Comparison of ENCODE assay signal across 40 mouse cellular contexts in the genomic region with DNA sequence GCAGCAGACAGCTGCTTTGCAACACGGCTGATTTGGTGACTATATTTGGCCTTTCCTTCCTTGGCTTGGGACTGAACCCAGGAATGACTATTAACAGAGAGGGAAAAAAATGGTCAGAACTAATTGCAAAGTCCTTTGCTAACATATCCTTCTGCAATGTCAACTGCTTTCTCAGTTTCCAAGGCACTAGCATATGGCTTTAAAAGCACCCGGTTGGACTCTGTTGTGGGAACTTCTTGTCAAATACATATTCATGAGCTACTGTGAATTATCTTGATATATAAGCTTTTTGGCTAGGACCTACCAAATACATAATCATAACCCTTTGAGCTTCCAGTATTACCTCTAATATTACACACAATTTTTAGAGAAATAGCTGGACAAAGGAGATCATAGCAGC. TPM values are rescaled to one million over a fixed set of nuclear protein-coding genes. Genes with fewer than 3 reads are reported as not detected.
"Had no signal": no experiment of that assay in that cellular context is flagged by ENCODE, and none has a peak within 500 bp of the region (broad histone marks: within the 10 kb centered on the region; RNA-seq: fewer than 3 reads in every experiment).

No protein-coding gene starts in this region.

- H3K9me3 ChIP-seq: limb, embryonic 10.5 days; limb, embryonic 12.5 days; limb, embryonic 13.5 days; limb, embryonic 15.5 days; liver, embryonic 12.5 days; liver, embryonic 13.5 days; liver, embryonic 15.5 days; lung, embryonic 15.5 days; megakaryocyte, embryonic 14.5 days; midbrain, embryonic 10.5 days; midbrain, embryonic 12.5 days; midbrain, embryonic 13.5 days; midbrain, embryonic 15.5 days; neural tube, embryonic 12.5 days; neural tube, embryonic 13.5 days had no signal

- DNase-seq: left cerebral cortex, postnatal 4 days; liver; liver, embryonic 13.5 days; liver, postnatal 0 days; lung, adult 18-20 months; lung, adult 2 months; lung, embryonic 14.5 days; lung, postnatal 10 days; lung, postnatal 14 days; lung, postnatal 36 days; lung, postnatal 4 days; midbrain, embryonic 14.5 days had no signal

- H3K4me3 ChIP-seq: limb, embryonic 10.5 days; limb, embryonic 12.5 days; limb, embryonic 13.5 days; limb, embryonic 15.5 days; liver, embryonic 12.5 days; liver, embryonic 13.5 days; liver, embryonic 15.5 days; lung, embryonic 15.5 days; megakaryocyte, embryonic 14.5 days; midbrain, embryonic 10.5 days; midbrain, embryonic 12.5 days; midbrain, embryonic 13.5 days; midbrain, embryonic 15.5 days; myocyte; neural tube, embryonic 12.5 days; neural tube, embryonic 13.5 days had no signal

- H3K4me2 ChIP-seq: limb, embryonic 12.5 days; limb, embryonic 13.5 days; limb, embryonic 15.5 days; liver, embryonic 11.5 days; liver, embryonic 12.5 days; liver, embryonic 13.5 days; liver, embryonic 15.5 days; lung, embryonic 14.5 days; lung, embryonic 15.5 days; midbrain, embryonic 11.5 days; midbrain, embryonic 12.5 days; midbrain, embryonic 13.5 days; midbrain, embryonic 15.5 days; neural tube, embryonic 12.5 days; neural tube, embryonic 13.5 days had no signal

- H3K27me3 ChIP-seq: limb, embryonic 12.5 days; limb, embryonic 13.5 days; limb, embryonic 15.5 days; liver, embryonic 12.5 days; liver, embryonic 13.5 days; liver, embryonic 15.5 days; lung, embryonic 15.5 days; midbrain, embryonic 12.5 days; midbrain, embryonic 13.5 days; midbrain, embryonic 15.5 days; neural tube, embryonic 12.5 days; neural tube, embryonic 13.5 days had no signal

- ATAC-seq: liver, embryonic 12.5 days; liver, postnatal 0 days; lung, postnatal 0 days; midbrain, embryonic 13.5 days; midbrain, embryonic 15.5 days; midbrain, embryonic 16.5 days had no signal

- H3K4me1 ChIP-seq: limb, embryonic 10.5 days; limb, embryonic 12.5 days; limb, embryonic 13.5 days; limb, embryonic 15.5 days; liver, embryonic 12.5 days; liver, embryonic 13.5 days; liver, embryonic 15.5 days; lung, embryonic 15.5 days; midbrain, embryonic 10.5 days; midbrain, embryonic 12.5 days; midbrain, embryonic 13.5 days; midbrain, embryonic 15.5 days; neural tube, embryonic 12.5 days; neural tube, embryonic 13.5 days had no signal

- H3K36me3 ChIP-seq: limb, embryonic 10.5 days; limb, embryonic 12.5 days; limb, embryonic 13.5 days; limb, embryonic 15.5 days; liver, embryonic 12.5 days; liver, embryonic 13.5 days; liver, embryonic 15.5 days; lung, embryonic 15.5 days; midbrain, embryonic 10.5 days; midbrain, embryonic 12.5 days; midbrain, embryonic 13.5 days; midbrain, embryonic 15.5 days; neural tube, embryonic 12.5 days; neural tube, embryonic 13.5 days had no signal

- H3K27ac ChIP-seq: limb, embryonic 10.5 days; limb, embryonic 12.5 days; limb, embryonic 13.5 days; limb, embryonic 15.5 days; liver, embryonic 12.5 days; liver, embryonic 13.5 days; liver, embryonic 14.5 days; liver, embryonic 15.5 days; lung, embryonic 15.5 days; macrophage; midbrain, embryonic 10.5 days; midbrain, embryonic 12.5 days; midbrain, embryonic 13.5 days; midbrain, embryonic 15.5 days; neural tube, embryonic 12.5 days; neural tube, embryonic 13.5 days had no signal

- H3K9ac ChIP-seq: limb, embryonic 12.5 days; limb, embryonic 13.5 days; limb, embryonic 15.5 days; liver, embryonic 12.5 days; liver, embryonic 13.5 days; liver, embryonic 14.5 days; liver, embryonic 15.5 days; liver, postnatal 0 days; lung, embryonic 14.5 days; lung, embryonic 15.5 days; midbrain, embryonic 12.5 days; midbrain, embryonic 13.5 days; midbrain, embryonic 15.5 days; neural tube, embryonic 12.5 days; neural tube, embryonic 13.5 days had no signal

RNA-seq across cellular contexts. Expression of a gene that starts 37.1 kb away (rescaled TPM):
- polyA plus RNA-seq: limb, embryonic 10.5 days; limb, embryonic 11.5 days; limb, embryonic 12.5 days; limb, embryonic 13.5 days; limb, embryonic 14.5 days; limb, embryonic 15.5 days; liver, adult 2 months; liver, embryonic 11.5 days; liver, embryonic 12.5 days; liver, embryonic 13.5 days; liver, embryonic 14.5 days; liver, embryonic 15.5 days; liver, embryonic 16.5 days; liver, postnatal 0 days; lung, adult 2 months; lung, embryonic 14.5 days; lung, embryonic 15.5 days; lung, embryonic 16.5 days; lung, postnatal 0 days; midbrain, embryonic 10.5 days; midbrain, embryonic 11.5 days; midbrain, embryonic 12.5 days; midbrain, embryonic 13.5 days; midbrain, embryonic 14.5 days; midbrain, embryonic 15.5 days; midbrain, embryonic 16.5 days; midbrain, postnatal 0 days; myocyte; neural tube, embryonic 11.5 days; neural tube, embryonic 12.5 days; neural tube, embryonic 13.5 days had no signal
